Mouse (Mus musculus) urinary bladder, postnatal 0 days (tissue): ENCODE results near the gene Cmtm5. TPM values are rescaled to one million over a fixed set of nuclear protein-coding genes. Genes with fewer than 3 reads are reported as not detected.

Source experiments
- microRNA counts: library from miRNA; unstranded; fragments of <30 nt; microRNA quantifications from one replicate; lab custom pipeline; 2016
- microRNA-seq: library from miRNA; unstranded; fragments of <30 nt; microRNA quantifications from one replicate; pipeline ENCODE4, GENCODE M21; 2016
- polyA plus RNA-seq: library from polyadenylated mRNA; unstranded; fragments of >200 nt; fragmentation: Nextera tagmentation; extraction: Ambion mirVana; gene quantifications from 2 replicates; pipeline ENCODE4 v1.2.1, GENCODE M21; 2015

Gene Cmtm5
- 0.82 and 0.99 TPM in 2 replicates for polyA plus RNA-seq

DNA sequence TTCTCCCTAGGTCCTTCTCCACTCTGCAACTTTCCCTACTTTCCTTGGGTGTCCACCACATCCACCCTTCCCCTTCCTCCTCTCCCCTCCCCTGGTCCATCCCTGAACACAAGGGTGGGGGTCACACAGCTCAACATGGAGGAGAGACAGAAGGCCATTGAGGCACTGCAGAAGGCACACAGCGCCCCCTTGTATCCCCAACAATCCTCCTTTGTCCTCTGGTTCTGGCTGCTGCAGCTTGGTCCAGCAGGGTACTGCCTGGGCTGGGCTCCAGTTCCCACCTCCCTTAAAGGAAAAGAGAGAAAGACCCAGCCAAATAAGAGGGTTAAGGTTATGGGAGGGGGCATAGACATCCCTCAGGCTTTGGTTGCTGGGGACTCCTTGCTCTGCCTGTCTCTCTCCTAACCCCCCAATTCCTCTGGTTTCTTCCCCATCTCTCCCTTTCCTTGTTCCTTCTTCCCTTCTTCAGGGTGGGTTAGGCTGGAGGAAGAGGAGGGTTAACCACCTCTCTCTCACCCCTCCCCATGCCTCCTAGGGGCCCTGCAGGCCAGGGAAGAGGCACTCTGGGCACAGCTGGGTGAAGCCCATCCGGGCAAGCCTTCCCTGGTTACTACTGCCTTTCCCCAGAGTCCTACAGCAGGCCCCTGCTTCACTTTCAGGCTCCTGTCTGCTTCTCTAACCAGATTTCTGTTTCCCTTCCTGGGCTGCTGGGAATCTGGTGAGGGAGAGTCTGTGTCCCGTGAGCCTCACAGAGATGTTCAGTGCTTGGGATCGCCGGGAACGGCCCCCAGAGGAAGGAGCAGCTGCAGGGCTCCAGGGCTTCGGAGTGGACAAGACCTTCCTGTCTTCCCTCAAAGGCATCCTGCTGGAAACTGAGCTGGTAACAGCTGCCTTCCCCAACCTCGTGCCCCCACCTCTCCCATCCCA, at the start of gene Cmtm5:
Gene Cmtm5, plus strand, starts transcription at position 358 of the 927 bp plus-strand sequence.

DNA sequence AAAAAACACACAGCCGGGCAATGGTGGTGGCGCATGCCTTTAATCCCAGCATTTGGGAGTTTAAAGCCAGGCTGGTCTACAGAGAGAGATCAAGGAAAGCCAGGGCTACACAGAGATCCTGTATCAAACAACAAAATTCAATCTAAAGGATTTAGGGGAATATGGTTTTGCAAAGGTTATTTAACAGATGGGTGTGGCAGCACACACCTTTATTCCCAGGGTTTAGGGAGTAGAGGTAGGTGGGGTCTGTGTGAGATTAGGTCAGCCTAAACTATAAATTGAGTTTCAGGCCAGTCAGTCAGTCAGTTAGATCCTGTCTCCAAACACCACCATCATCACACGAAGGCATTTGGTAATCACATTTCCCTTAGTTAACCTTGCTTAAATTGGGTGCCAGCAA, 43.9 kb upstream of the Cmtm5 start, which contains the start of gene Pabpn1:
Gene Pabpn1, plus strand, starts transcription at position 301 of the 400 bp plus-strand sequence.

GRCm38 (mm10) chr14:54912886-54913285, 23.2 kb upstream of the Cmtm5 start, which contains the start of gene Slc22a17:
TSS of gene Slc22a17 (minus strand) at chr14:54913132.

DNA sequence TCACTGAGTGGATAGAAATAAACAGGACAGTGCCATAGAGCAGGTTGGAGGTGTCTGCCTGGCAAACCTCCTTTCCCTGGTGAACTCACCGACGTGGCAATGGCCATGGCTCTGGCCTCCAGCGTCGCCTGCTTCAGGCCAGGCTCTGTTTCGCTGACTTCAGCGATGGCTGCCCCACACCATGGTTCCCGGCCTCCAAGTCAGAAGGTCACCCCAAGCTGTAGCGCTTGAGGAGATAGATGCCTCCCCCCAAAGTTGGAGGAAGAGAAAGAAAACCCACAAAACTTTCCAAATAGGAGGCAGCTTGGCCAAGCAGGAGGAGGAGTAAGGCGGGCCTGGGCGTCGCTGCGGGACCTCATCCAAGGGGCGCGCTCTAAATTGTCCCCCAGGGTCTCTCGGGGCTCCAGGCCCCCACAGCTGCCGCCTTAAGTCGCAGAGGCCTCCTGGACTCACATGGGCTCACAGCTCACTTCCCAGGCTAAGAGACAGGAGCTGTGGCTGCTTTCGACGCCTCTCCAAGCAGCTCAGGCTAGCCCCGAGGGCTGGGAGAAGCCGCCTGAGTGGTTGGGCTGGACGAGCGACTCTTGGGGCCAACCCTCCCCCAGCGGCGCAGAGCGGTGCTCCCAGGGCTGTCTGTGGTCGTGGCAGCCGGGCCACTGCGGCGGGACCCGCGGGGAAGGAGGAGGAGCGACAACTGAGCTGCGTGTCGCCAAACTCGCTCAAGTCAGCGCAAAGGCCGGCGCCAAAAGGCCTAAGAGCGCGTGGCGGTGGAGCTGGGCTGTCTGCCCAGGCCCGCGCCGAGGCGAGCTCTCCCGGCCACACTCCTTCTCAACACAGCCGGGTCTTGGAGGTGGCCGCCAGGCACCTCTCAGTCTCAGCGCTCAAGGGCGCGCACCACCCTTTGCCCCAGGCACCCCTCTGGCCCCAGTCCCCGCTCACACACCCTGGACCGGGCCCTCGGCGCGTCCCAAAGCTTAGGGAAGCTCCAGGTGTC, 10.4 kb upstream of the Cmtm5 start, which contains the start of gene Efs:
Gene Efs, minus strand, starts transcription at position 778 of the 994 bp plus-strand sequence.

GRCm38 (mm10) chr14:54932645-54933150, 3.4 kb upstream of the Cmtm5 start, which contains the start of gene Il25:
TSS of gene Il25 (plus strand) at chr14:54932695.

DNA sequence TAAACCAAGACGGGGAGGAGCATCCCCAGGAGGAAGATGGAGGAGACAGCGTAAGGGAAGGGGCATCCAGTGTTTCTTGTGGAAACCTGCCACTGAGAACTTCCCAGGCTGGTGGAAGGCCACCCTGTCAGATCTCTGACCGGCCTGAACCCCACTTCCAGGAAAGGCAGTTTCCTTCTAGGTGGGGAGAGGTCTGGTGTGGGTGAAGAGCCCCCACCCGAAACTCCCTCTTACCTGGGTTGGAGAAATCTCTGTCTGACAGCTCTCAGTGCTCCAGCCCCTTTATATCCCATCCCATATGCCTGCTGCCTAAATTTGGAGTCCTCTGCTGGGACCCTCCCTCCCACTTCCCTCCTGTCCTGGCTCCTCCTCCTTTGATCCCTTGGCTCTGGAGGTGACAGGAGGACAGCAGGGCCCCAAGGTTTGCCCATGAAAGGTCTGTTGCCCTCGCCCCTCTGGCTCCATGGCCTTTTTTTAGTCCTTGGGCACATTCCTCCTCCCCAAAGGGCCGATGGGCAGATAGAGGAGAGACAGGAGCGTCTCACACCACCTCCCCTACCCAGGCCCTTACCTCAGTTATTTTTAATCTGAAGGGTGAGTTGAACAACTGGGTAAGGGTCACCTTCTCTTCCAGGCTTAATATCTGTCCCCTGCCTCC, 30.4 kb downstream of the Cmtm5 start, which contains the start of gene Myh6:
Gene Myh6, minus strand, starts transcription at position 608 of the 658 bp plus-strand sequence.

DNA sequence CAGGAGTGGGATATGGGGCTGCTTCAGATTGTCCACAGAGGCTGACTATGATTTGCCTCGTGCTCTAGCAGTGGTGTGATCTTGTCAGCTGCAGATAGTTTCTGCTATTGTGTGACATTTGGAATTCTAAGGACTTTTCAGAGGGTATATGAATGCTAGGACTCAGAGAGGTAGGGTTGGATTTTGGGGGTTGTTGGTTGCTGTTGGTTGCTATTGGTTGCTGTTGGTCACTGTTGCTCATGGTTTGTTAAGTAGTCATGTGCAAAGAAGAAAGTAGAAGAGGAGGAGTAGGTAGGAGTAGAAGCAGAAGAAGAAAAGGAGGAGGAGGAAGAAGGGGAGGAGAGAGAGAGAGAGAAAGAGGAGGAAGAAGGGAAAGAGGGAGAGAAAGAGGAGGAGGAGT, 40.6 kb downstream of the Cmtm5 start, which contains the start of gene Gm17428:
Gene Gm17428, plus strand, starts transcription at position 301 of the 400 bp plus-strand sequence.

MicroRNAs encoded within 50 kb of the gene (microRNA counts, 519-probe panel; counts per million panel counts)
- microRNA mmu-miR-208a (lab: Ali Mortazavi, UCI) (2,776 counts per million, percentile 39 among the panel's probes with 10 or more counts), microRNA mmu-miR-208b (lab: Ali Mortazavi, UCI) (2,722 counts per million, percentile 38 among the panel's probes with 10 or more counts)

Small RNA genes within 50 kb of the gene (microRNA-seq; reads per million reads assigned to microRNA genes)
- gene Mir208a (42.3 reads per million, percentile 37 among the genes with 10 or more reads in this experiment), gene Mir208b (169 reads per million, percentile 53 among the genes with 10 or more reads in this experiment)

Other genes with a start within 250 kb of the Cmtm5 start
- 50.8 and 54.6 TPM in 2 replicates for gene Acin1, start 249.3 kb upstream of the Cmtm5 start, polyA plus RNA-seq
- gene Gm29776, start 237.4 kb upstream of the Cmtm5 start, polyA plus RNA-seq, result 0.13 TPM in 1 of 2 replicates, not detected in the other
- 0.10 TPM in 1 of 2 replicates, not detected in the other for gene Cebpe, start 224.1 kb upstream of the Cmtm5 start, polyA plus RNA-seq
- gene Slc7a8, start 154.3 kb upstream of the Cmtm5 start, polyA plus RNA-seq, result 12.7 and 14.8 TPM in 2 replicates
- not detected in 2 replicates for gene Rnf212b, start 122.1 kb upstream of the Cmtm5 start, polyA plus RNA-seq
- 4.1 and 5.4 TPM in 2 replicates for gene Homez, start 65.3 kb upstream of the Cmtm5 start, polyA plus RNA-seq
- 0.62 and 1.3 TPM in 2 replicates for gene Ppp1r3e, start 58.7 kb upstream of the Cmtm5 start, polyA plus RNA-seq
- gene Bcl2l2, start 52.9 kb upstream of the Cmtm5 start, polyA plus RNA-seq, result 4.2 and 4.4 TPM in 2 replicates
- gene Gm20521, start 52.8 kb upstream of the Cmtm5 start, polyA plus RNA-seq, result 0.26 and 0.69 TPM in 2 replicates
- 46.7 and 52.4 TPM in 2 replicates for gene Pabpn1, start 43.8 kb upstream of the Cmtm5 start, polyA plus RNA-seq
- 14.4 and 15.9 TPM in 2 replicates for gene Slc22a17, start 23.1 kb upstream of the Cmtm5 start, polyA plus RNA-seq
- gene Efs, start 10.1 kb upstream of the Cmtm5 start, polyA plus RNA-seq, result 12.7 and 14.5 TPM in 2 replicates
- not detected in 2 replicates for gene Il25, start 3.6 kb upstream of the Cmtm5 start, polyA plus RNA-seq
- gene Myh6, start 30.7 kb downstream of the Cmtm5 start, polyA plus RNA-seq, result 2.6 and 2.9 TPM in 2 replicates
- not detected in 2 replicates for gene Gm17428, start 40.7 kb downstream of the Cmtm5 start, polyA plus RNA-seq
- gene Myh7, start 58.4 kb downstream of the Cmtm5 start, polyA plus RNA-seq, result 4.0 and 7.6 TPM in 2 replicates
- gene Ngdn, start 79.2 kb downstream of the Cmtm5 start, polyA plus RNA-seq, result 54.0 and 55.3 TPM in 2 replicates
- gene Zfhx2, start 156.1 kb downstream of the Cmtm5 start, polyA plus RNA-seq, result 0.49 and 0.51 TPM in 2 replicates
- 11.9 and 13.8 TPM in 2 replicates for gene Thtpa, start 158.5 kb downstream of the Cmtm5 start, polyA plus RNA-seq
- gene Ap1g2, start 170.3 kb downstream of the Cmtm5 start, polyA plus RNA-seq, result 13.1 and 15.8 TPM in 2 replicates
- gene Jph4, start 180.7 kb downstream of the Cmtm5 start, polyA plus RNA-seq, result 0.75 and 0.77 TPM in 2 replicates